Mouse (Mus musculus) olfactory bulb, adult 2 months (tissue): ENCODE measurements around the gene Cxcl5.

Source experiments
- CTCF ChIP-seq: fragments of 200-500 bp; IDR thresholded peaks from 2 replicates; pipeline ENCODE4 v1.5.1; 2012; ENCODE audit warnings: low read depth, mild to moderate bottlenecking, low read length, moderate library complexity; ENCODE audit not compliant: insufficient read depth
- POLR2A ChIP-seq: fragments of 200-500 bp; IDR thresholded peaks from 2 replicates; pipeline ENCODE4 v1.6.1; 2012; ENCODE audit warnings: mild to moderate bottlenecking, low read depth, low read length, moderate library complexity; ENCODE audit not compliant: insufficient read depth

DNA sequence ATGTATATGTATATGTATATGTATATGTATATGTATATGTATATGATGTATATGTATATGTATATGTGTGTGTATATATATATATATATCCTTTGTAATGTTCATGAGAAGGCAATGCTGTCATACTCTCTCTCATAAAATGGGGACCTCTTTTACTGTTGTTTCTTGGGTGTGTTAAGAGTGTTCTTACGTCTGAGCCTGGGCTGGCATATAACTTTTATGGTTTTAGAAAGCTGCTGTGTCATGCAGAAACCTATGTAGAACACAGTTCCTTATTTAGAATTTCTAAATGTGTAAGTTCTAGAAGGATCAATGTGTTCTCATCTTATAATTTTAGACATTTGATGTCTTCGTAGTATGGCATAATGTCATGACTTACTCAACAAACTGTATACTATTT, 1.7 kb downstream of the Cxcl5 start:
- TF ChIP-seq CTCF (no peak), POLR2A (no peak)
